8 mouse cellular contexts compared by ENCODE assay signal in the genomic region with DNA sequence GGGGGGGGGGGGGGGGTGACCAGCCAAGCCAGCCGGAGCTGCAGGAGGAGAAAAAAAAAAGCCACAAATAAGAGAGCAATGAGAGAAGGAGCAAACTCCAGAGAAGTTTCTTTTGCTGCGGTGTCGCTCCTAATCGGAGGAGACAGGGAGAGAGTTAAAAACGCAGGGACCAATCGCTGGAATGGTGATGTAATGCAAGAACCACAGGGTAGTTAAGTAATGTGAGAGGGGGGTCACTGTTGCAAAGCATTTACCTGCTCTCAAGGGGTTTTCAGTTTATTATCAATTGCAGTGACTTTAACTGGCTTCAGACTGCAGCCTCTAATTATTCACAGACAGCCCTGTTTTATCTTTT.
DNase-seq lines count a peak whose midpoint lies in the region; ATAC-seq and TF ChIP-seq lines count a peak whose summit lies in the region.

No protein-coding gene starts in this region.

- H3K9me3 ChIP-seq in kidney, postnatal 0 days (replicated peaks; ENCODE audit: low read length) = no peaks in the 10 kb centered on the region
- H3K9me3 ChIP-seq in embryonic facial prominence, embryonic 12.5 days = no peaks in the 10 kb centered on the region
- H3K9me3 ChIP-seq in intestine, embryonic 16.5 days (ENCODE audit: control insufficient read depth, low read length) = no peaks in the 10 kb centered on the region
- H3K9me3 ChIP-seq in neural tube, embryonic 15.5 days (replicated peaks) = no peaks in the 10 kb centered on the region

- H3K9ac ChIP-seq in kidney, postnatal 0 days (ENCODE audit: low read depth, low read length) = no peak overlapping the region
- 0 out of 2 replicates have a peak overlapping the region, but pooled peaks have one; percentile 24 for H3K9ac ChIP-seq in embryonic facial prominence, embryonic 12.5 days
- H3K9ac ChIP-seq in intestine, embryonic 16.5 days (ENCODE audit: low read depth, low read length) = peak overlapping the region; percentile 60
- no peak overlapping the region; the same call in 1 of the 2 replicates for H3K9ac ChIP-seq in neural tube, embryonic 15.5 days (replicated peaks)

- H3K4me2 ChIP-seq in kidney, postnatal 0 days (ENCODE audit: low read length) = peak overlapping the region; percentile 59
- peak overlapping the region; percentile 53 for H3K4me2 ChIP-seq in embryonic facial prominence, embryonic 12.5 days (replicated peaks)
- H3K4me2 ChIP-seq in intestine, embryonic 16.5 days (ENCODE audit: low read depth, low read length) = peak overlapping the region; percentile 56
- peak overlapping the region; percentile 51 for H3K4me2 ChIP-seq in neural tube, embryonic 15.5 days

- no peaks in the 10 kb centered on the region for H3K36me3 ChIP-seq in kidney, postnatal 0 days (ENCODE audit: insufficient read depth, low read length)
- no peaks in the 10 kb centered on the region for H3K36me3 ChIP-seq in embryonic facial prominence, embryonic 12.5 days
- no peaks in the 10 kb centered on the region for H3K36me3 ChIP-seq in intestine, embryonic 16.5 days (ENCODE audit: control insufficient read depth, insufficient read depth, low read length)
- H3K36me3 ChIP-seq in neural tube, embryonic 15.5 days = no peaks in the 10 kb centered on the region

- no peak overlapping the region for H3K27ac ChIP-seq in kidney, postnatal 0 days
- H3K27ac ChIP-seq in embryonic facial prominence, embryonic 12.5 days = peak overlapping the region; percentile 89
- peak overlapping the region; percentile 74 for H3K27ac ChIP-seq in intestine, embryonic 16.5 days (ENCODE audit: low read length)
- peak overlapping the region; percentile 73 for H3K27ac ChIP-seq in neural tube, embryonic 15.5 days (replicated peaks)

- ATAC-seq in kidney, postnatal 0 days (replicated peaks; ENCODE audit: low FRiP score, low read depth) = no peak
- peak; percentile 22; the same call in 1 of the 2 replicates for ATAC-seq in embryonic facial prominence, embryonic 12.5 days (ENCODE audit: insufficient number of reproducible peaks, insufficient read depth, low FRiP score, low TSS enrichment)
- ATAC-seq in intestine, embryonic 16.5 days = no peak
- 0 out of 2 replicates have a peak, but pooled peaks have one; percentile 17 for ATAC-seq in neural tube, embryonic 15.5 days (ENCODE audit: low FRiP score)

- 0 out of 2 replicates have a peak, but pooled peaks cover 3% of the 10 kb centered on the region for H3K4me1 ChIP-seq in kidney, postnatal 0 days (replicated peaks; ENCODE audit: insufficient read depth, low read length)
- peaks cover 46% of the 10 kb centered on the region for H3K4me1 ChIP-seq in embryonic facial prominence, embryonic 12.5 days
- H3K4me1 ChIP-seq in intestine, embryonic 16.5 days (ENCODE audit: control insufficient read depth, insufficient read depth, low read length) = peaks cover 10% of the 10 kb centered on the region; the same call in 1 of the 2 replicates
- peaks cover 33% of the 10 kb centered on the region for H3K4me1 ChIP-seq in neural tube, embryonic 15.5 days

- WGBS in kidney, postnatal 0 days = 1% methylated on average over 6 of the region's 6 CpGs
- under 1% methylated on average over 6 of the region's 6 CpGs for WGBS in embryonic facial prominence, embryonic 12.5 days
- 2% methylated on average over 5 of the region's 6 CpGs for WGBS in intestine, embryonic 16.5 days
- 1% methylated on average over 6 of the region's 6 CpGs for WGBS in neural tube, embryonic 15.5 days

- TF ChIP-seq CTCF in kidney, postnatal 0 days (IDR thresholded peaks at IDR 0.05; ENCODE audit: low read depth) = no peak

- peak overlapping the region; percentile 30 for H3K4me3 ChIP-seq in kidney, postnatal 0 days (replicated peaks; ENCODE audit: low read depth, low read length)
- peak overlapping the region; percentile 27 for H3K4me3 ChIP-seq in embryonic facial prominence, embryonic 12.5 days
- peak overlapping the region; percentile 46 for H3K4me3 ChIP-seq in intestine, embryonic 16.5 days (ENCODE audit: low read length)
- peak overlapping the region; percentile 35 for H3K4me3 ChIP-seq in neural tube, embryonic 15.5 days (replicated peaks)

- H3K27me3 ChIP-seq in kidney, postnatal 0 days (ENCODE audit: insufficient read depth, low read length) = peaks cover 6% of the 10 kb centered on the region; the same call in 1 of the 2 replicates
- no peaks in the 10 kb centered on the region for H3K27me3 ChIP-seq in embryonic facial prominence, embryonic 12.5 days
- no peaks in the 10 kb centered on the region for H3K27me3 ChIP-seq in intestine, embryonic 16.5 days (replicated peaks; ENCODE audit: control insufficient read depth, insufficient read depth, low read length)
- H3K27me3 ChIP-seq in neural tube, embryonic 15.5 days (replicated peaks) = peaks cover 6% of the 10 kb centered on the region; the same call in 1 of the 2 replicates

- peak; percentile 58 for DNase-seq in kidney, postnatal 0 days (ENCODE audit: low spot score)
- no peak for DNase-seq in kidney, postnatal 36 days
- no peak for DNase-seq in spleen, adult 18-20 months
- DNase-seq in urinary bladder, postnatal 25 days (ENCODE audit: low spot score) = no peak
- DNase-seq in right cerebral cortex, postnatal 25 days = no peak

Comparison
In these comparisons a context has a peak if more than half of its experiments do, and no peak if none do; other contexts are left out.
1. ATAC-seq: peak in embryonic facial prominence, embryonic 12.5 days (single experiment) and neural tube, embryonic 15.5 days (single experiment); none in kidney, postnatal 0 days (single experiment) and intestine, embryonic 16.5 days (single experiment).
2. H3K9ac ChIP-seq: peak in embryonic facial prominence, embryonic 12.5 days (single experiment) and intestine, embryonic 16.5 days (single experiment); none in kidney, postnatal 0 days (single experiment) and neural tube, embryonic 15.5 days (single experiment).
3. Peak in every context shown above with its lines, with median percentiles within 50 percentile points of each other: H3K4me2 ChIP-seq and H3K4me3 ChIP-seq.